Mouse (Mus musculus): ENCODE data around the gene Ltb4r1. TPM values are rescaled to one million over a fixed set of nuclear protein-coding genes. Genes with fewer than 3 reads are reported as not detected.

Gene Ltb4r1
- total and polyA plus RNA-seq, 3 experiments, result 0.35 to 1.5 TPM; not detected in 1

GRCm38 (mm10) chr14:55787731-55788130 is 22.0 kb downstream of the Ltb4r1 start:
- TF ChIP-seq TBP (IDR thresholded peaks at IDR 0.05; ENCODE audit: low read depth, low read length) (no peak), SIN3A (IDR thresholded peaks at IDR 0.05; ENCODE audit: low read length) (no peak), TCF12 (IDR thresholded peaks at IDR 0.05; ENCODE audit: low read depth, low read length) (no peak), TAL1 (IDR thresholded peaks at IDR 0.05; ENCODE audit: low read length) (no peak), GABPA (IDR thresholded peaks at IDR 0.05; ENCODE audit: low read depth, low read length) (no peak), ZNF384 (IDR thresholded peaks at IDR 0.05; ENCODE audit: low read depth, low read length) (no peak), MAX (IDR thresholded peaks at IDR 0.05; ENCODE audit: low read length) (no peak)
- H3K27me3 ChIP-seq (ENCODE audit: control insufficient read depth in 1 of 2, insufficient read depth in 2 of 2, low read length in 2 of 2), result no peaks in the 10 kb centered on the region
- no peak overlapping the region for H3K27ac ChIP-seq (ENCODE audit: control insufficient read depth, low read depth, low read length)
- DNase-seq (ENCODE audit: low read depth, low spot score), result no peak
- peak overlapping the region; percentile 70 to 91 for H3K4me3 ChIP-seq (ENCODE audit: control insufficient read depth in 1 of 2, insufficient read depth in 1 of 2, low read depth in 2 of 2, low read length in 2 of 2)
- peak overlapping the region; percentile 71 for H3K9ac ChIP-seq (ENCODE audit: control insufficient read depth, low read depth, low read length, poor library complexity, severe bottlenecking)
- H3K9me3 ChIP-seq (replicated peaks; ENCODE audit: insufficient read depth, low read length), result no peaks in the 10 kb centered on the region
- peaks cover 2 to 11% of the 10 kb centered on the region in 2 experiments for H3K4me1 ChIP-seq (ENCODE audit: control insufficient read depth in 1 of 2, insufficient read depth in 2 of 2, low read length in 2 of 2)
- no peaks in the 10 kb centered on the region; the same call in 1 of the 2 replicates for H3K79me2 ChIP-seq (ENCODE audit: control insufficient read depth, insufficient read depth, low read length, poor library complexity)
- peaks cover 0 to 4% of the 10 kb centered on the region in 2 experiments; a peak in 1 of 4 replicates for H3K36me3 ChIP-seq (ENCODE audit: control insufficient read depth in 1 of 2, insufficient read depth in 2 of 2, low read length in 2 of 2)

GRCm38 (mm10) chr14:55788256-55789050 is 22.7 kb downstream of the Ltb4r1 start, which contains the start of gene Ripk3:
Gene Ripk3, minus strand, starts transcription at chr14:55788865.
- peak within 1 kb of the TSS; percentile 71 for H3K9ac ChIP-seq (ENCODE audit: control insufficient read depth, low read depth, low read length, poor library complexity, severe bottlenecking)
- H3K36me3 ChIP-seq (ENCODE audit: control insufficient read depth in 1 of 2, insufficient read depth in 2 of 2, low read length in 2 of 2), result peaks cover 0 to 4% of the 10 kb centered on the region in 2 experiments; a peak in 1 of 4 replicates
- peak; percentile 92 for DNase-seq (ENCODE audit: low read depth, low spot score)
- H3K27ac ChIP-seq (ENCODE audit: control insufficient read depth, low read depth, low read length), result peak within 1 kb of the TSS; percentile 27; the same call in 1 of the 2 replicates
- no peaks in the 10 kb centered on the region for H3K9me3 ChIP-seq (replicated peaks; ENCODE audit: insufficient read depth, low read length)
- H3K4me1 ChIP-seq (ENCODE audit: control insufficient read depth in 1 of 2, insufficient read depth in 2 of 2, low read length in 2 of 2), result peaks cover 2 to 11% of the 10 kb centered on the region in 2 experiments
- H3K4me3 ChIP-seq (ENCODE audit: control insufficient read depth in 1 of 2, insufficient read depth in 1 of 2, low read depth in 2 of 2, low read length in 2 of 2), result peak within 1 kb of the TSS; percentile 70 to 91
- H3K27me3 ChIP-seq (ENCODE audit: control insufficient read depth in 1 of 2, insufficient read depth in 2 of 2, low read length in 2 of 2), result no peaks in the 10 kb centered on the region
- no peaks in the 10 kb centered on the region; the same call in 1 of the 2 replicates for H3K79me2 ChIP-seq (ENCODE audit: control insufficient read depth, insufficient read depth, low read length, poor library complexity)
- TF ChIP-seq ELF1 (IDR thresholded peaks at IDR 0.05; ENCODE audit: low read depth, low read length) (peak; percentile 76), MEF2A (IDR thresholded peaks at IDR 0.05; ENCODE audit: extremely low read depth, insufficient replicate concordance, low read depth, low read length, poor library complexity, severe bottlenecking) (0 out of 2 replicates have a peak, but pooled peaks have one; percentile 12), CHD1 (IDR thresholded peaks at IDR 0.05; ENCODE audit: low read depth, low read length) (no peak), TBP (IDR thresholded peaks at IDR 0.05; ENCODE audit: low read depth, low read length) (peak; percentile 94), MAX (IDR thresholded peaks at IDR 0.05; ENCODE audit: low read length) (peak; percentile 94), JUND (IDR thresholded peaks at IDR 0.05; ENCODE audit: low read depth, low read length) (no peak), ZNF384 (IDR thresholded peaks at IDR 0.05; ENCODE audit: low read depth, low read length) (no peak), ETS1 (IDR thresholded peaks at IDR 0.05; ENCODE audit: low read depth, low read length) (peak; percentile 51; the same call in 1 of the 2 replicates), POLR2AphosphoS2 (IDR thresholded peaks at IDR 0.05; ENCODE audit: low read length) (peak; percentile 86), CTCF (IDR thresholded peaks at IDR 0.05 in 2 of 3, conservative IDR thresholded peaks at IDR 0.05 in 1 of 3; ENCODE audit: control insufficient read depth in 1 of 3, insufficient read depth in 1 of 3, low read depth in 2 of 3, low read length in 3 of 3, poor library complexity in 1 of 3, severe bottlenecking in 1 of 3) (no peak; a peak in 1 of 6 replicates), MAFK (IDR thresholded peaks at IDR 0.05; ENCODE audit: borderline replicate concordance, low read depth, low read length) (no peak), BHLHE40 (IDR thresholded peaks at IDR 0.05; ENCODE audit: borderline replicate concordance, low read depth, low read length) (peak; percentile 99), ZC3H11A (IDR thresholded peaks at IDR 0.05; ENCODE audit: low read depth, low read length) (no peak), ZMIZ1 (IDR thresholded peaks at IDR 0.05; ENCODE audit: low read depth, low read length) (peak; percentile 86), GABPA (IDR thresholded peaks at IDR 0.05; ENCODE audit: low read depth, low read length) (no peak), HCFC1 (IDR thresholded peaks at IDR 0.05; ENCODE audit: low read depth, low read length) (peak; percentile 65; the same call in 1 of the 2 replicates), USF1 (IDR thresholded peaks at IDR 0.05; ENCODE audit: low read depth, low read length) (peak; percentile 89), MAZ (IDR thresholded peaks at IDR 0.05; ENCODE audit: low read depth, low read length) (peak; percentile 69; the same call in 1 of the 2 replicates), NRF1 (IDR thresholded peaks at IDR 0.05; ENCODE audit: insufficient read depth, low read depth, low read length, poor library complexity, severe bottlenecking) (no peak), CHD2 (IDR thresholded peaks at IDR 0.05; ENCODE audit: low read length) (no peak), MYB (IDR thresholded peaks at IDR 0.05; ENCODE audit: low read depth, low read length) (no peak), SIN3A (IDR thresholded peaks at IDR 0.05; ENCODE audit: low read length) (peak; percentile 90), KAT2A (conservative IDR thresholded peaks at IDR 0.05; ENCODE audit: low read depth, low read length) (no peak; the same call in 1 of the 2 replicates), RCOR1 (IDR thresholded peaks at IDR 0.05; ENCODE audit: low read depth, low read length) (peak; percentile 25; the same call in 1 of the 2 replicates), GATA1 (IDR thresholded peaks at IDR 0.05; ENCODE audit: low read depth, low read length) (no peak), UBTF (IDR thresholded peaks at IDR 0.05; ENCODE audit: borderline replicate concordance, insufficient read depth, low read depth, low read length) (no peak)

All from MEL (cell line).